Mouse (Mus musculus) erythroblast, embryonic 14.5 days (primary cell): ENCODE results near the gene Higd1a.

Experiments used
- GATA1 ChIP-seq: IDR thresholded peaks from 2 replicates; pipeline ENCODE4 v1.6.1; 2012; ENCODE audit warnings: low read length, inconsistent platforms, mixed read lengths
- TAL1 ChIP-seq: IDR thresholded peaks from 3 replicates; pipeline ENCODE4 v1.6.1; 2012; ENCODE audit warnings: low read length, inconsistent platforms, mixed read lengths

DNA sequence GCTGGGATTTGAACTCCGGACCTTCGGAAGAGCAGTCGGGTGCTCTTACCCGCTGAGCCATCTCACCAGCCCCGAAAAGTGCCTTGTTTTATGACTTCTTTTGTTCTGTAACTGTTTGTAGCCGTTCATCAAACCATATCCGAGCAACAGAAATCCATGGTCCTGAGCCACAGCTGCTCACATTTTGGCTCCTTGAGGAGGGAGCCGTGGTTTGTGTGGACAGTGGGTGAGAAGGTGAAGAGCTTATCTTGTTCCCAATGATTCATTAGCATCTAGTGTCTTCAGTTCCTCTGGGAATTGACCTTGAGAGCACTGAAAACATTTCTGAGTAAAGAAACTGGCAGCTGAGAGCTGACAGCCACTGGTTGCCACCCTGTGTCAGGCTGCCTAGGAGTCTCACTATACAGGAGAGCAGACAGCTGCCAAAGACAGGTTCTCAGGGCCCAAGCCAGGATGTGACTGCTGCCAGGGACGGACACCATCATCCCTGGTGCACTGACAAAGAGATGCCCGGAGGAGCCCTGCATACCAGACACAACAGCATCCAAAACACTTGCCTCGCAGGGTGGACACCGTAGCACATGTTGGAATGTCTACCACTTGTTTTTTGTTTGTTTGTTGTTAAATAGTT is 34.0 kb upstream of the Higd1a start:
- TF ChIP-seq GATA1 (no peak), TAL1 (no peak)
